Mouse (Mus musculus): ENCODE data around the gene Arfgap2.
A peak's percentile ranks its signal among the peaks of the same experiment; 100 is the strongest.

Arfgap2 gene

DNA sequence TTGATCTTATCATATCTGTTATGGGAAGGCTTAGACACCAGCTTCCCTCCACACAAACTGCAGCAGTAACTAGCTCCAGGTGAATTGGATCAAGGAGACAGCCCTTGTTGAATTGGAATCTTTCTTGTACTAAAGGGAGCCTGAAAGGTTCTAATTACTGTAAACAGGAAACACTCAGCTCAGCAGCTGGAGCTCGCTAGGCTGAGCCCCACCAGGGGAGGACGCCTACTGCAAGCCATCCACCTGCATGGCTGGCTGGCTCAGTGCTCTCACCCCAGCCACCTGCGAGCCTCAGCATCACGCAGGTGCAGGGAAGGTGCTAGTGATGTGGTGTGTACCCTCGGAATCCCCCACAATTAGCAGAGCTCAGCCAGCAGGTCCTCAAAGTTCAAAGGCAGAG lies 43.9 kb downstream of the Arfgap2 start:
- no peak for DNase-seq (ENCODE audit: low read depth, low spot score)

DNA sequence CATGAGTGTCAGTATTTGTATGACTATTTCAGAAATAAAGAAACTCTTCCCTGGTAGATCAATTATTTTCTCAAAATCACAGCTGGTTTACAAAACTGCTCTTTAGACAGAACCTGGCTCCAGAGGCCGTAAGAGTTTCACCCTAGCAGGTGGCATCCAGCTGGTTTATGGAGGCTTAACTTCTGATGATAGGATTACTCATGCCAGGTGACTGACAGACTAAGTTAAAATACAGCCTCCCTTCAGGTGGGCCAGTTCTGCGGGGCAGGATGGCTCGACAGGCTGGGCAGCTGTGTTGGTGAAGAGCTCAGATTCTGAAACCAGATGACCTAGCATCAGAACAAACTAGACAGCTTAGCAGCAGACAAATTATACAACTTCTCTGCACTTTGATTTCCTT lies 44.8 kb downstream of the Arfgap2 start:
- no peak for DNase-seq (ENCODE audit: low read depth, low spot score)

DNA sequence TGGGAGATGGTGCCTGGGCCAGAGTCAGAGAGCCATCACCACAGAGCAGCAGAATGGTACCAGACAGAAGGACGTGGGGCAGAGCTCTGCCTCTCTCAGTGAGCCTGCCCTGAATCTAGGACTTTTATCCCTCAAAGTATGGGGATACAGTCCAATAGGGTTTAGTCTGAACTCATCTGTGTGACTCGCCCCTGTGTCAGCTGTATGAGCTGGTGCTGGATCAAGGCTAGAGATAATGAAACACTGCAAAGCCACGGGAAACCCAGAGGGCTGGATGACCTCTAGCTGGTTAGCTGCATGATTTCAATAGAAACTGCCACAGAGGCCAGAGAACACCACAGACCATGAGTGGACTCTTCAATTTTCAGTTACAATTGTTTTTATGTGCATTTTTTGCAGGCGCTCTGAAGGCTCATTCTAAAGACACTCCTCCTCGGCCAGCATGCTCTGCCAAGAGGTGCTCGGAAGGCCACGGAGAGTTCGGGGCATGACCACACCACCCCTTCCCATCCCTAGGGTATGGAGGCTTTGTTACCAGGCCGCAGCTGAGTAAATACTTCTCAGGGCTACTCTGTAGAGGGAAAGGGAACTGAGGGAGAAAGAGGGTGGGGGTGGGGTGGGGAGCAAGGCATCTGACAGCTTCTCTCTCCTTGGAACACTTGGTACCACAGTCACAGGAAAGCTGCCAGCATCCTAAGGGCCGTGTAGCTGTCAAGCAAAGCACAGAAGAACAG lies 48.0 kb downstream of the Arfgap2 start:
- no peak for DNase-seq (ENCODE audit: low read depth, low spot score)

DNA sequence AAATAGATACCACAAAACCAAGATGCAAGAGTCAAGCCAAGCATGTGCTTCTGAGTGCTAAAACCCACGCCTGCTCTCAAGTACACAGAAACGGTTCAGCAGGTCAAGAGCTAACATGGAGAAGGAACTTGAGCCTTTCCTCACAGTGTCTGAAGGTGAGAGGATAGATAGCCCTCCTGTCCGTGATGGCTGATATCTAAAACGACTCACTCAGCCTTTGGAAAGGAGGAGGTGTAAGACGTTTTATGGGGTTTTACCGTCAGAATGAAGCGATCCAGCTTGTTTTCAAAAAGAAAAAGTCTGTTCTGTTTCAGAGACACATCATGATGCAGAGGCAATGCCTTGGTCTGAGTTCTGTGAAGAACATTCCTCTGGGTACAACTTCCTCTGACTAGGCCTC lies 49.4 kb downstream of the Arfgap2 start:
- no peak for DNase-seq (ENCODE audit: low read depth, low spot score)

DNA sequence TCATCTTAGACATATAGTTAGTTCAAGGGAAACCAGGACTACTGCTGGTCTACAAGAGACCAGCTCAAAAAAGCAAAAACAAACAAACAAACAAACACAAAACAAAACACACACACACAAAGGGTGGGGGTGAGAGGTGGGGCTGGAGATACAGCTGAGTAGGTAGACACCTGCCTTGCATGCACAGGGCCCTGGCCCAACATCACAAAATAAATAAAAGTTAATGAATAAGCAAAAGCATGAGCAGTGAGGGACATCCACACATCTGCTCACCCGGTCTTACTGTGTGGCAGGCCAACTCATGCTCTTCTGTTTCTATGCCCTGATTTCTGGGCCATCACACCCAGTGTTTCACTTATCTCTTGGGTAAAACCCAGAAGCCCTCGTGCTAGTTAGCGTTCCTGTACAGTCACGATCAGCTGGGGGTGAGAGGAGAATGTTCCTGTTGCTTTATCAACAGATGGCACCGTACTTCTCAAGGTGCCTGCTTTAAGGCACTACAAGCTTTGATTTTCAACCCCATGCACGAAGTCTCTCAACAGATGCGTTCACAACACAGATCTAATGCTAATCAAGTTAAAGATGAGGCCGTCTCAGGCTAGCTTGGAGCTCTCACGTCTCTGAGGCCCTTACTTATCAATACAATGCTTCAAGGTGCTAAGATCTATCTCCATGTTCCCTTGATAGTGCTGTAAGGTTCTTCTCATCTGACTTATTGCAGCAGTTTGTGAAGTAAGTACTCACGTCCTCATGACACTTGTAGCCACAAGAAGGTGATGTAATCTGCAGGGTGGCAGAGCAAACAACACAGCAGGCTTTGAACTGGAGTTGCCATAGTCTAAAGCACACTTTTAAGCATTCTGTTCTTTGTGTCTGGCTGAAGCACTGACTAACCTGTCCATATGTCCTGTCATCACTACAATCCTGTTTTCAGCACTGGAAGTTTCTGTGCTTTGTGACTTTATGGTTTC lies 56.1 kb downstream of the Arfgap2 start:
- no peak for DNase-seq (ENCODE audit: low read depth, low spot score)

DNA sequence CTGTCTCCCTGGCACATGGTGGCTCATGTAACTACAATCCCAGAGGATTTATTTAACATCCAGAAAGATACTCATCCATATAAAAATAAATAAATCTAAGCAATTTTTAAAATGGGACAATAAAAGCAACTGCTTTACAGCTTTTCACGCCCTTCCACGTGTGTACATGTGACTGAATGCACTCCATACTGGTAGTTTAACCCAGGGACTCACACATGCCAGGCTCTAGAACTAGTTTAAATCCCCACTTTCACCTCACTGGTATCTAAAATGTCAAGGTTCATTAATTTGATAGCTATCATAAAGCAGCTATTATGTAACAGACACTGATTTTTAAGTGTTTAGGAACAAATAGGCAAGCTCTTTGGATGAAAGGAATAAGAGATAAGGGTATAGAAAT lies 57.1 kb downstream of the Arfgap2 start:
- no peak for DNase-seq (ENCODE audit: low read depth, low spot score)

DNA sequence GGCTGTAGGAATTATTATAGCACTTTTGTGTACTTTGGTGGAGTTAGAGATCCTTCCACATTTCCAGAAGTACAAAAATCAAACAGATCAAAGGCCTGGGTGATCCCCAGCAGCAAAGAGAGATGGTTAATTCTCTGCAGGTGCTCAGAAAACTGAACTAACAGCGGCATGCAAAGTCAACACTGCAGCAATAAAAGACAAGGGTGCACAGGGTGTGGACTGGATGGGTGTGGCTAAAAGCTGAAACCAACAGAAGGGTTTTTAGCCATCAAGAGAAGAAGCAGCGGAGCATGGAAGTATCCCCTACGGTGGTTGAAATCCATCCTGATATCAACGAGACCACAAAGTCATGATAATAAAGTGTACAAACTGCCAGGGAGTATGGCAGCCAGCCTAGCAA lies 57.7 kb downstream of the Arfgap2 start:
- no peak for DNase-seq (ENCODE audit: low read depth, low spot score)

DNA sequence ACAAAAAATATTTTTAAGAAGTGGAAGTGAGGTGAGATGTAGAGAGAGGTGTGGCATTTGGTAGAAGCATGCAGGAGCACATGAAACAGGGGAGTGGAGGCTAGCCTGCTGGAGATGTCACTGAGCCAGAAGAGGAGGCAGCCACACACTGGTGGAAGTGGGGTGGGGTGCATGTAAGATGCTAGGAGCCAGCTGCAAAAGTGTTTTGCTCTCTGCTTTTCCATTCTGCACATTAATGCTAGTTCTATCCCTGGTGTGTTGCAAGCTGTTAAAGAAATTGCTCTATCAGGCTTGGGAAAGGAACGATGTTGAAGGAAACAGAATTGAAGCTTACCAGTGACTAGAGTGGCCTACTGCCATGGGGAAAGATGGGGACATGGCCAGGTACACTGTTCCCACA lies 59.6 kb downstream of the Arfgap2 start:
- DNase-seq (ENCODE audit: low read depth, low spot score): no peak

DNA sequence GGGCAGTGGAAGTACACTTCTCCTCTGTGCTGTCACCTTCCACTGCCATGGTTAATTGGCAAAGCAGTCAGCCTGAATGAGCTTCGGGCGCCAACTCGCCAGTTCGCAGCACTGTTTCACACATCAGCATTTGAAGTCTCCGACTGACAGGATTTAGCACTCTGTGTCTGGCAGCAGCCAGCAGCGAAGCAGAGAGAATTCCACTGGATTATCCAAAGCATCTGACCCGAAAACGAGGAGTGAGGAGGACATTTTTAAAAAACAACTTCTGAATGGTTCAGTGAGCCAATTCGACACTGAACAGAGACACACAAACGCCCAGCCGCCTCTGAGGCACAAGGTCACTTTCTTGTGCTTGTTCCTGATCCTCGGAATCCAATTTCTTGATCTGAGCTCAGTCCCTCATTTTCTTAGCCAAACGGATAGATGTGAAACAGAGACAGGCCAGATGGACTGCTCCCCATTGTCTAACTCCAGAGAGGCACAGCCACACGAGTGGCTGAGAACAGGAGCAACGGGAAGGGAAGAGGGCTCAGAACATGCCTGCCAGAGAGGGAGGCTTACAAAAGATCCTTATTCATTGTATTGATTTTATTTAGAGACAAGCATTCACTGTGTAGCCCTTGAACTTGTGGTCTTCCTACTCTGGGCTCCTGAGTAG lies 60.1 kb downstream of the Arfgap2 start:
- peak; percentile 42 for DNase-seq (ENCODE audit: low read depth, low spot score)

All from brain, embryonic 18.5 days (tissue).